Mouse (Mus musculus) megakaryocyte progenitor cell, adult 5-6 weeks (primary cell): ENCODE results near the gene Dcun1d3. TPM values are rescaled to one million over a fixed set of nuclear protein-coding genes. Genes with fewer than 3 reads are reported as not detected.

Experiments
- ATAC-seq: replicated peaks from 2 replicates; pipeline ENCODE4 v1.8.0; 2016; ENCODE audit warnings: mild to moderate bottlenecking, moderate TSS enrichment, inconsistent platforms; ENCODE audit not compliant: poor library complexity
- total RNA-seq, 2 experiments: library from RNA; stranded (forward) in 1 of 2; stranded (reverse) in 1 of 2; fragments of 157-497, 149-512 nt in 1 of 2; fragments of 200-1000 nt in 1 of 2; gene quantifications; 2 replicates each; pipeline versions ENCODE4 v1.2.3 to v1.2.4; 2015 to 2017

The Dcun1d3 gene
- total RNA-seq, 2 experiments from 2014 or later = 2.2 to 2.3 TPM

GRCm38 (mm10) chr7:119875776-119876440 lies 20.2 kb downstream of the Dcun1d3 start:
- ATAC-seq = no peak

- no peak for ATAC-seq
These were observed 23.0 kb downstream of the Dcun1d3 start for GRCm38 (mm10) chr7:119873050-119873449.

GRCm38 (mm10) chr7:119872204-119872603 lies 23.9 kb downstream of the Dcun1d3 start:
- no peak; the same call in 1 of the 2 replicates for ATAC-seq

- ATAC-seq = no peak
These were observed 30.0 kb downstream of the Dcun1d3 start for GRCm38 (mm10) chr7:119866136-119866535.

- 0 out of 2 replicates have a peak, but pooled peaks have one; percentile 7 for ATAC-seq
These were observed 31.6 kb downstream of the Dcun1d3 start for GRCm38 (mm10) chr7:119864500-119864899.

- no peak for ATAC-seq
These were observed 33.9 kb downstream of the Dcun1d3 start for GRCm38 (mm10) chr7:119862167-119862566.

- peak; percentile 81 for ATAC-seq
These were observed 34.6 kb downstream of the Dcun1d3 start for GRCm38 (mm10) chr7:119861335-119862091.

GRCm38 (mm10) chr7:119860971-119861334 lies 35.1 kb downstream of the Dcun1d3 start:
- ATAC-seq = no peak

GRCm38 (mm10) chr7:119860554-119860953 lies 35.5 kb downstream of the Dcun1d3 start:
- no peak for ATAC-seq

GRCm38 (mm10) chr7:119860116-119860515 lies 36.0 kb downstream of the Dcun1d3 start:
- no peak for ATAC-seq

- peak; percentile 25; the same call in 1 of the 2 replicates for ATAC-seq
These were observed 36.6 kb downstream of the Dcun1d3 start for GRCm38 (mm10) chr7:119859476-119859875.

- no peak for ATAC-seq
These were observed 41.1 kb downstream of the Dcun1d3 start for GRCm38 (mm10) chr7:119855031-119855430.

- peak; percentile 59 for ATAC-seq
These were observed 41.7 kb downstream of the Dcun1d3 start for GRCm38 (mm10) chr7:119854362-119854761.

- ATAC-seq = no peak
These were observed 42.9 kb downstream of the Dcun1d3 start for GRCm38 (mm10) chr7:119853186-119853585.

GRCm38 (mm10) chr7:119852494-119852893 lies 43.6 kb downstream of the Dcun1d3 start:
- no peak for ATAC-seq

GRCm38 (mm10) chr7:119850737-119851136 lies 45.4 kb downstream of the Dcun1d3 start:
- no peak for ATAC-seq

- peak; percentile 93 for ATAC-seq
These were observed 47.0 kb downstream of the Dcun1d3 start for GRCm38 (mm10) chr7:119849096-119849495.

- no peak for ATAC-seq
These were observed 48.7 kb downstream of the Dcun1d3 start for GRCm38 (mm10) chr7:119847396-119847795.

GRCm38 (mm10) chr7:119845541-119845940 lies 50.6 kb downstream of the Dcun1d3 start:
- no peak for ATAC-seq

- no peak for ATAC-seq
These were observed 54.2 kb downstream of the Dcun1d3 start for GRCm38 (mm10) chr7:119841820-119842449.

- ATAC-seq = peak; percentile 84
These were observed 59.9 kb downstream of the Dcun1d3 start for GRCm38 (mm10) chr7:119835996-119836777.
